Mouse (Mus musculus): ENCODE measurements around the gene Mr1.

The Mr1 gene

GRCm38 (mm10) chr1:155099280-155099848 is 47.2 kb downstream of the Mr1 start, which contains the start of gene Ier5:
Ier5 (minus strand) TSS chr1:155099636.
- in situ Hi-C loops (cut with MboI; ENCODE audit: low pct_unique_long_range_greater_than_20kb in 1 of 2, low sequenced_read_pairs in 2 of 2, unreplicated experiment in 1 of 2), result loop anchor here in 1 of 2 experiments (25.0 kb wide), 1 partner anchor 638 kb away; no protein-coding TSS in a partner anchor

- in situ Hi-C loops (cut with MboI; ENCODE audit: low pct_unique_long_range_greater_than_20kb in 1 of 2, low sequenced_read_pairs in 2 of 2, unreplicated experiment in 1 of 2), result loop anchor here in 1 of 2 experiments (25.0 kb wide), 1 partner anchor 639 kb away; no protein-coding TSS in a partner anchor
Observed at GRCm38 (mm10) chr1:155098486-155099279, 47.9 kb downstream of the Mr1 start.

- in situ Hi-C loops (cut with MboI; ENCODE audit: low pct_unique_long_range_greater_than_20kb in 1 of 2, low sequenced_read_pairs in 2 of 2, unreplicated experiment in 1 of 2), result loop anchor here in 1 of 2 experiments (25.0 kb wide), 1 partner anchor 639 kb away; no protein-coding TSS in a partner anchor
Observed at GRCm38 (mm10) chr1:155097931-155098485, 48.6 kb downstream of the Mr1 start.

GRCm38 (mm10) chr1:155097354-155097753 is 49.3 kb downstream of the Mr1 start:
- in situ Hi-C loops (cut with MboI; ENCODE audit: low pct_unique_long_range_greater_than_20kb in 1 of 2, low sequenced_read_pairs in 2 of 2, unreplicated experiment in 1 of 2), result loop anchor here in 1 of 2 experiments (25.0 kb wide), 1 partner anchor 640 kb away; no protein-coding TSS in a partner anchor

GRCm38 (mm10) chr1:155096620-155097261 is 49.9 kb downstream of the Mr1 start:
- in situ Hi-C loops (cut with MboI; ENCODE audit: low pct_unique_long_range_greater_than_20kb in 1 of 2, low sequenced_read_pairs in 2 of 2, unreplicated experiment in 1 of 2), result loop anchor here in 1 of 2 experiments (25.0 kb wide), 1 partner anchor 641 kb away; no protein-coding TSS in a partner anchor

- in situ Hi-C loops (cut with MboI; ENCODE audit: low pct_unique_long_range_greater_than_20kb in 1 of 2, low sequenced_read_pairs in 2 of 2, unreplicated experiment in 1 of 2), result loop anchor here in 1 of 2 experiments (25.0 kb wide), 1 partner anchor 643 kb away; no protein-coding TSS in a partner anchor
Observed at GRCm38 (mm10) chr1:155093971-155094707, 52.5 kb downstream of the Mr1 start.

GRCm38 (mm10) chr1:155093145-155093791 is 53.3 kb downstream of the Mr1 start:
- in situ Hi-C loops (cut with MboI; ENCODE audit: low pct_unique_long_range_greater_than_20kb in 1 of 2, low sequenced_read_pairs in 2 of 2, unreplicated experiment in 1 of 2), result loop anchor here in 1 of 2 experiments (25.0 kb wide), 1 partner anchor 644 kb away; no protein-coding TSS in a partner anchor

DNA sequence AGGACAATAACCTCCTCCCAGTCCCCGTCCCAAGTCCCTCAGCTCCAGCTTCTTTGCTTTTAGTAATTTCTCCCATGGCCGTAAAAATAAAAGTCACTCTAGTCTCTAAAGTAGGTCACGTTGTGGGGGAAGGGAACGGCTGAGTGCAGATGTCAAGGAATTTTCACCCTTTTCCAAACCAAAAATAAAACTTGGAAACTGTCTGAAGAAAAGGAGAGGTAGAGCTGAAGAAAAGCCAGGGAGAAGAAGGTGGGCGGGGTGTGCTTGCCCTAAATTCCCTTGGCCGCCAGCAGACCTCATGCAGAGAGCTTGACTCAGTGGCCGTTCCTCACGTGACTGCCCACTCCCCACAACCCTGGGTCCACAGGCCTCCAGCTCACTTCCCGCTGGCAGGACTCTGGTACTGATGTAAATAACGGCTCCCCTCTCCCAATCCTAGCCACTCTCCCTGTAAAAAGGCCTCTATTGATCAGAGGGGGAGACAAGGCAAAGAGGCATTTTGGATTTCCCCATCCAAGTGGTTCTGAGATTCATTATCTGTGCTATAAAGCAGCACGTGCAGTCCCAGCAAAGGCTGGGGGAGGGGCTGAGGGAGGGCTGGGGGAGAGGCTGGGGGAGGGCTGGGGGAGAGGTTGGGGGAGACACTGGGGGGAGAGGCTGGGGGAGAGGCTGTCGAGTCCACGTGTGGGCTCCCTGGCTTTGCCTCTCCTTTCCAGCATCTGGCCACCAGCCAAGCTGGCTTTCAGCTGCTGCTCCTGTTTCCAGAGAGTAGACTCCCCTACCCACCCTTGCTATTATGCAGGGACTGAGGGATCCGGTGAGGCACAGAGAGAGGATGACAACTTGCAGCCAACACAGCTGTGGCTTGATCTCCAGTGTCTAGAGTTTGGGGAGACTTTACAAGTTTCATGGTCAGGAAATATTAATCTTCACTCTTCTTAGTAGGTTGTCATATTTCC is 54.5 kb downstream of the Mr1 start:
- in situ Hi-C loops (cut with MboI; ENCODE audit: low pct_unique_long_range_greater_than_20kb in 1 of 2, low sequenced_read_pairs in 2 of 2, unreplicated experiment in 1 of 2), result loop anchor here in 1 of 2 experiments (25.0 kb wide), 1 partner anchor 645 kb away; no protein-coding TSS in a partner anchor

DNA sequence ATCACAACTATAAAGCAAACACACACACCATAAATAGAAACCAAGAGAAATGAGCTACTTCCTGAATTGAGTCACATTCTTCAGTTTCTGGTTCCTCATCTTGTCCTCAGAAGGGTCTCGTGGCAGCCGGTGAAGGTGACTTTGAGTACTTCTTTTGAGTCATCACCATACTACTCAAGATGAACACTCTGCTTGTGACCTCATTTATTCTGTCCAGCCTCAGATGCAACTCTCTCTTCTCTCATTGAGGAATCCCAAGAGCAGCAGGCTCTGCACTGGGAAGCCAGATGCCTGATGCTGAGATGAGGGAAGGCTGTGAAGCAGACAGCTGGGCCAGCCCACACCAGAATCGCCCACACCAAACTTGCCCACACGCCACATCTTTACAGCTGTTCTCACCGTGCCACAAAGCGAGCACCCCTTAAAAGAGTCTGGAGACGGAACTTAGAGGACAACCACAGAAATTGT is 55.2 kb downstream of the Mr1 start:
- in situ Hi-C loops (cut with MboI; ENCODE audit: low pct_unique_long_range_greater_than_20kb in 1 of 2, low sequenced_read_pairs in 2 of 2, unreplicated experiment in 1 of 2), result loop anchor here in 1 of 2 experiments (25.0 kb wide), 1 partner anchor 646 kb away; no protein-coding TSS in a partner anchor

GRCm38 (mm10) chr1:155090736-155091135 is 55.9 kb downstream of the Mr1 start:
- in situ Hi-C loops (cut with MboI; ENCODE audit: low pct_unique_long_range_greater_than_20kb in 1 of 2, low sequenced_read_pairs in 2 of 2, unreplicated experiment in 1 of 2), result loop anchor here in 1 of 2 experiments (25.0 kb wide), 1 partner anchor 647 kb away; no protein-coding TSS in a partner anchor

GRCm38 (mm10) chr1:155090327-155090726 is 56.3 kb downstream of the Mr1 start:
- in situ Hi-C loops (cut with MboI; ENCODE audit: low pct_unique_long_range_greater_than_20kb in 1 of 2, low sequenced_read_pairs in 2 of 2, unreplicated experiment in 1 of 2), result loop anchor here in 1 of 2 experiments (25.0 kb wide), 1 partner anchor 647 kb away; no protein-coding TSS in a partner anchor

DNA sequence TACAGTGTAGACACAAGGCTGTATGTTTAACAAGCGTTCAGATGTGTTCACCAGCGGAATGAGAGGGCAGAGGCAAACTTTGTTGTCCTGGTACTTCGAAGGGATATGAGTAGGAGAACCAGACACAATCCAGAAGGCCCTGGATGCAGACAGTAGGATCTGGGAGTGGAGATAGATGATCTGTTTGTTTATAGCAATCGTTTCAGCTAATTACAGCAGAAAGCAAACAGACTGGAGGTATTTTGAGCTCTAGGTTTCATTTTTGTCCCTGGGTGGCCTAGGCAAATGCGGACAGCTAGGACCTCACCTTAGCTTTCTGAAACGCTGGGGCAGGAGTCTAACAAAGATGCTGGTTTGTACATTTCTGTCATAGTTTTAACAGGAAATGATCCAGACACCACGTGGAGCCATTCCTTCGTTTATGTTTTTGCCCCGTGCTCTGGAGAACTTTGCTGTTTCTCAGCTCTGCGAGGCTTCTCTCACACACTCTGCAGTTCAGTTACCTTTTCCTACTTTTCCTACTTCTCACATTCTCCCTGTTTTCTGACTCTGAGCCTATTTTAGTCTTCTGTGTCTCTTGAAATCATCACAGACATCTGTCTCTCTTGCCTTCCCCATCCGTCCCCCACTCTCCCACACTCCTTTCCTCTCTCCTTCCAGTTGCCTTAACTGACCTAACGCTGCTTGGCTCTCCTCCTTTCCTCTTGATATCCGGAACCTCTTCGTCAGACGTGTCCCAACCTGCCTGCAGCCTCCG is 57.6 kb downstream of the Mr1 start:
- in situ Hi-C loops (cut with MboI; ENCODE audit: low pct_unique_long_range_greater_than_20kb in 1 of 2, low sequenced_read_pairs in 2 of 2, unreplicated experiment in 1 of 2), result loop anchor here in 1 of 2 experiments (25.0 kb wide), 1 partner anchor 648 kb away; no protein-coding TSS in a partner anchor

GRCm38 (mm10) chr1:155088046-155088445 is 58.6 kb downstream of the Mr1 start:
- in situ Hi-C loops (cut with MboI; ENCODE audit: low pct_unique_long_range_greater_than_20kb in 1 of 2, low sequenced_read_pairs in 2 of 2, unreplicated experiment in 1 of 2), result loop anchor here in 1 of 2 experiments (25.0 kb wide), 1 partner anchor 649 kb away; no protein-coding TSS in a partner anchor

DNA sequence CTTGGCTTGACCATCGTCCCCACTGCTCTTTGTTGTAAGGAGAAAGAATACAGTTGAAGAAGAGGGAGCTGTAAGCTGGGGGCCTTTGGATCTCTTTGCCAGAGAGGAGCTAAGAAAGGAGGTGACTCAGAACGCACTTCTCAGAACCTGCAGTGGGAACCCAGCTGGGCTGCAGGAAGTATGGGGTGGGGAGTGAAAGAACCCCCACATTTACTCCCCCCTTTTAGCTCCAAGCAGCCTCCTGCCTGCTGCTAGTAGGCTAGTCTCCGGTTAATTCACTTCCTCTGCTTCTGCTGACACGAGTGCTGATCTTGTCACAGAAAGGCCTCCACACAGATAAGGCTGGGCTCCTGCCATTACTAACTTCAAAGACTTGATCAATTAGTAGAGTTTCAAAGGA is 59.7 kb downstream of the Mr1 start:
- in situ Hi-C loops (cut with MboI; ENCODE audit: low pct_unique_long_range_greater_than_20kb in 1 of 2, low sequenced_read_pairs in 2 of 2, unreplicated experiment in 1 of 2), result loop anchor here in 1 of 2 experiments (25.0 kb wide), 1 partner anchor 650 kb away; no protein-coding TSS in a partner anchor

- in situ Hi-C loops (cut with MboI; ENCODE audit: low pct_unique_long_range_greater_than_20kb in 1 of 2, low sequenced_read_pairs in 2 of 2, unreplicated experiment in 1 of 2), result loop anchor here in 1 of 2 experiments (25.0 kb wide), 1 partner anchor 651 kb away; no protein-coding TSS in a partner anchor
Observed at GRCm38 (mm10) chr1:155086416-155086815, 60.2 kb downstream of the Mr1 start.

Data from mouse embryonic stem cell (cell line).